ENCODE assay signal across 26 mouse cellular contexts in genomic region chr13:120232447-120233049, GRCm38 (mm10). TPM values are rescaled to one million over a fixed set of nuclear protein-coding genes. Genes with fewer than 3 reads are reported as not detected.
DNase-seq lines count a peak whose midpoint lies in the region; ATAC-seq and TF ChIP-seq lines count a peak whose summit lies in the region.
"Not testable (repeated sequence)": the region's sequence is repeated elsewhere in the genome, so short reads cannot be mapped to it uniquely, and the experiment has no call there.
"Had no signal": no experiment of that assay in that cellular context is flagged by ENCODE, and none has a peak within 500 bp of the region (broad histone marks: within the 10 kb centered on the region; RNA-seq: fewer than 3 reads in every experiment).

No protein-coding gene starts in this region.

- not testable (repeated sequence) for H3K27ac ChIP-seq in CH12.LX (ENCODE audit: insufficient read depth, low read depth); liver, postnatal 0 days (ENCODE audit: low read depth); midbrain, embryonic 11.5 days (ENCODE audit: low read depth, low read length)

- dilution Hi-C loops in CH12.LX (cut with MboI; ENCODE audit: extremely low pct_ligation_motif_present, extremely low pct_unique_long_range_greater_than_20kb, low sequenced_read_pairs), result not testable (repeated sequence)

- H3K79me2 ChIP-seq in CH12.LX (replicated peaks; ENCODE audit: control insufficient read depth, extremely low read depth, insufficient read depth, poor library complexity, severe bottlenecking), result not testable (repeated sequence)

- not testable (repeated sequence) for H3K9me3 ChIP-seq in CH12.LX (replicated peaks; ENCODE audit: low read length); liver, postnatal 0 days (ENCODE audit: low read length); midbrain, embryonic 11.5 days (ENCODE audit: control insufficient read depth, low read length)

- WGBS in liver, postnatal 0 days (ENCODE audit: insufficient replicate concordance), result 72% methylated on average over 13 of the region's 25 CpGs
- 77% methylated on average over 13 of the region's 25 CpGs for WGBS in midbrain, embryonic 11.5 days

- not testable (repeated sequence) for H3K4me1 ChIP-seq in CH12.LX (ENCODE audit: control insufficient read depth in 1 of 2, insufficient read depth in 2 of 2); liver, postnatal 0 days (ENCODE audit: insufficient read depth); midbrain, embryonic 11.5 days (ENCODE audit: control insufficient read depth, insufficient read depth, low read length)

- TF ChIP-seq POLR2A in CH12.LX (IDR thresholded peaks at IDR 0.05; ENCODE audit: low read depth, low read length), result not testable (repeated sequence)

- H3K27me3 ChIP-seq in CH12.LX (replicated peaks); liver, postnatal 0 days (ENCODE audit: insufficient read depth, low read length); midbrain, embryonic 11.5 days (ENCODE audit: control insufficient read depth, insufficient read depth, low read length); splenic B cell, adult 2 months (ENCODE audit: control insufficient read depth, insufficient read depth, low read length, poor library complexity, severe bottlenecking): not testable (repeated sequence)

- H3K9ac ChIP-seq in CH12.LX (ENCODE audit: insufficient read depth, low read depth); liver, postnatal 0 days (replicated peaks); midbrain, embryonic 11.5 days (ENCODE audit: low read length): not testable (repeated sequence)

- not testable (repeated sequence) for TF ChIP-seq EP300 in CH12.LX (IDR thresholded peaks at IDR 0.05; ENCODE audit: low read length); liver, postnatal 0 days (IDR thresholded peaks at IDR 0.05; ENCODE audit: low read depth)

- TF ChIP-seq CTCF in CH12.LX (conservative IDR thresholded peaks at IDR 0.05 in 1 of 2, IDR thresholded peaks at IDR 0.05 in 1 of 2; ENCODE audit: low read depth in 2 of 2, low read length in 2 of 2), result not testable (repeated sequence)
- TF ChIP-seq CTCF in liver, postnatal 0 days (IDR thresholded peaks at IDR 0.05; ENCODE audit: low read depth), result peak; percentile 20; the same call in 1 of the 2 replicates

- H3K4me2 ChIP-seq in CH12.LX (ENCODE audit: insufficient read depth, low read depth, poor library complexity, severe bottlenecking); liver, postnatal 0 days (ENCODE audit: low read depth, low read length); midbrain, embryonic 11.5 days: not testable (repeated sequence)

- not testable (repeated sequence) for TF ChIP-seq RAD21 in CH12.LX (IDR thresholded peaks at IDR 0.05; ENCODE audit: low read depth, low read length)

- in situ Hi-C loops in CH12.LX (cut with MboI; ENCODE audit: low pct_ligation_motif_present, low pct_unique_long_range_greater_than_20kb, low sequenced_read_pairs), result not testable (repeated sequence)

- peak; percentile 26 to 27 for DNase-seq in B cell, adult 2 months
- DNase-seq in CH12.LX (ENCODE audit: extremely low read depth); liver, postnatal 0 days; midbrain, embryonic 11.5 days (ENCODE audit: low spot score, missing footprints): not testable (repeated sequence)
- DNase-seq in splenic B cell, adult 2 months (ENCODE audit: low read depth, low spot score), result peak; percentile 36
- peak; percentile 11 for DNase-seq in thymus, postnatal 4 days

- not testable (repeated sequence) for H3K36me3 ChIP-seq in CH12.LX (replicated peaks in 1 of 2; ENCODE audit: control insufficient read depth in 1 of 2, insufficient read depth in 1 of 2, low read length in 1 of 2); liver, postnatal 0 days (replicated peaks; ENCODE audit: insufficient read depth, low read length); midbrain, embryonic 11.5 days (ENCODE audit: control insufficient read depth, insufficient read depth, low read length); splenic B cell, adult 2 months (ENCODE audit: control insufficient read depth, insufficient read depth, low read length, poor library complexity, severe bottlenecking)

- not testable (repeated sequence) for H3K4me3 ChIP-seq in CH12.LX (replicated peaks in 1 of 3; ENCODE audit: low read depth in 2 of 3, low read length in 2 of 3, poor library complexity in 1 of 3); liver, postnatal 0 days (ENCODE audit: low read depth, low read length); midbrain, embryonic 11.5 days (ENCODE audit: low read depth, low read length)

- ATAC-seq in common myeloid progenitor, adult 5-6 weeks (replicated peaks; ENCODE audit: low read depth, poor library complexity, severe bottlenecking), result peak; percentile 90
- ATAC-seq in hematopoietic stem cell, adult 5-6 weeks (replicated peaks in 1 of 2; ENCODE audit: insufficient read depth in 1 of 2, low FRiP score in 2 of 2, low TSS enrichment in 1 of 2, low read depth in 1 of 2, poor library complexity in 2 of 2, severe bottlenecking in 2 of 2), result peak; percentile 62 to 77
- not testable (repeated sequence) for ATAC-seq in liver, postnatal 0 days
- ATAC-seq in midbrain, embryonic 11.5 days (ENCODE audit: low FRiP score), result 0 out of 2 replicates have a peak, but pooled peaks have one; percentile 46

TF ChIP-seq in CH12.LX, 34 proteins besides CTCF, POLR2A, EP300 and RAD21:
- 0 out of 2 replicates have a peak, but pooled peaks have one; percentile 4 for TF ChIP-seq SMC3 (IDR thresholded peaks at IDR 0.05; ENCODE audit: low read depth, low read length)

RNA-seq across cellular contexts. Expression of gene Gm21731, which starts 6.4 kb away (rescaled TPM):
- total RNA-seq in CH12.LX (2012; rRNA removed) (not detected in 2 replicates), CH12.LX (2014; rRNA removed) (not detected in 2 replicates)
- polyA plus RNA-seq in CH12.LX (2012; ENCODE audit: insufficient read length, low read depth), result not detected in 2 replicates
- not detected in 2 replicates for total RNA-seq in common myeloid progenitor, adult 5-6 weeks (2017)
- not detected in 2 replicates for total RNA-seq in hematopoietic stem cell, adult 5-6 weeks (2017)
- polyA plus RNA-seq in liver, postnatal 0 days (2015; fragmentation: Nextera tagmentation; extraction: Ambion mirVana), result not detected in 2 replicates
- polyA plus RNA-seq in midbrain, embryonic 11.5 days (2014; fragmentation: Nextera tagmentation; extraction: Ambion mirVana), result not detected in 2 replicates
- total RNA-seq: adrenal gland, adult 2 months; adrenal gland, postnatal 25 days; gastrocnemius, adult 8-10 months; gastrocnemius, postnatal 36 days; heart, adult 2 months; heart, postnatal 14 days; MEL had no signal
- polyA plus RNA-seq: adrenal gland, adult 2 months; cerebellum, adult 2 months; embryonic facial prominence, embryonic 11.5 days; embryonic facial prominence, embryonic 15.5 days; erythroblast, embryonic 14.5 days; forebrain, embryonic 10.5 days; forebrain, embryonic 15.5 days; heart, adult 2 months; heart, embryonic 11.5 days; heart, embryonic 15.5 days; hindbrain, embryonic 10.5 days; hindbrain, embryonic 15.5 days; inflammation-experienced regulatory T-cells, adult 6 months had no signal

RNA-seq across cellular contexts. Expression of gene Gm21762, which starts 16.8 kb away (rescaled TPM):
- 1.4 and 2.4 TPM in 2 replicates for total RNA-seq in CH12.LX (2012; rRNA removed)
- total RNA-seq in CH12.LX (2014; rRNA removed), result 20.0 and 20.3 TPM in 2 replicates
- 11.1 and 16.4 TPM in 2 replicates for polyA plus RNA-seq in CH12.LX (2012; ENCODE audit: insufficient read length, low read depth)
- total RNA-seq in common myeloid progenitor, adult 5-6 weeks (2017), result not detected in 2 replicates
- total RNA-seq in hematopoietic stem cell, adult 5-6 weeks (2017), result 2.6 TPM in 1 of 2 replicates, not detected in the other
- polyA plus RNA-seq in liver, postnatal 0 days (2015; fragmentation: Nextera tagmentation; extraction: Ambion mirVana), result not detected in 2 replicates
- not detected in 2 replicates for polyA plus RNA-seq in midbrain, embryonic 11.5 days (2014; fragmentation: Nextera tagmentation; extraction: Ambion mirVana)
- total RNA-seq: adrenal gland, adult 2 months; adrenal gland, postnatal 25 days; gastrocnemius, adult 8-10 months; gastrocnemius, postnatal 36 days; heart, adult 2 months; heart, postnatal 14 days; MEL had no signal
- polyA plus RNA-seq: adrenal gland, adult 2 months; cerebellum, adult 2 months; embryonic facial prominence, embryonic 11.5 days; embryonic facial prominence, embryonic 15.5 days; erythroblast, embryonic 14.5 days; forebrain, embryonic 10.5 days; forebrain, embryonic 15.5 days; heart, adult 2 months; heart, embryonic 11.5 days; heart, embryonic 15.5 days; hindbrain, embryonic 10.5 days; hindbrain, embryonic 15.5 days; inflammation-experienced regulatory T-cells, adult 6 months had no signal

RNA-seq across cellular contexts. Expression of gene AF067061, which starts 30.4 kb away (rescaled TPM):
- 83.0 and 130 TPM in 2 replicates for total RNA-seq in CH12.LX (2012; rRNA removed)
- 41.9 and 48.9 TPM in 2 replicates for total RNA-seq in CH12.LX (2014; rRNA removed)
- 33.8 and 34.6 TPM in 2 replicates for polyA plus RNA-seq in CH12.LX (2012; ENCODE audit: insufficient read length, low read depth)
- not detected in 2 replicates for total RNA-seq in common myeloid progenitor, adult 5-6 weeks (2017)
- total RNA-seq in hematopoietic stem cell, adult 5-6 weeks (2017), result not detected in 2 replicates
- not detected in 2 replicates for polyA plus RNA-seq in liver, postnatal 0 days (2015; fragmentation: Nextera tagmentation; extraction: Ambion mirVana)
- not detected in 2 replicates for polyA plus RNA-seq in midbrain, embryonic 11.5 days (2014; fragmentation: Nextera tagmentation; extraction: Ambion mirVana)
- total RNA-seq: adrenal gland, adult 2 months; adrenal gland, postnatal 25 days; gastrocnemius, adult 8-10 months; gastrocnemius, postnatal 36 days; heart, adult 2 months; heart, postnatal 14 days; MEL had no signal
- polyA plus RNA-seq: adrenal gland, adult 2 months; cerebellum, adult 2 months; embryonic facial prominence, embryonic 11.5 days; embryonic facial prominence, embryonic 15.5 days; erythroblast, embryonic 14.5 days; forebrain, embryonic 10.5 days; forebrain, embryonic 15.5 days; heart, adult 2 months; heart, embryonic 11.5 days; heart, embryonic 15.5 days; hindbrain, embryonic 10.5 days; hindbrain, embryonic 15.5 days; inflammation-experienced regulatory T-cells, adult 6 months had no signal

Comparison
In these comparisons a context has a peak if more than half of its experiments do, and no peak if none do; other contexts are left out.
1. RNA of gene AF067061, which starts 30.4 kb away (total RNA-seq): 41.9 to 130 TPM in CH12.LX; not detected in common myeloid progenitor, adult 5-6 weeks and not detected in hematopoietic stem cell, adult 5-6 weeks; every median in the first group is over 10 times any median in the second.